10 mouse cellular contexts compared by ENCODE assay signal in the genomic region with DNA sequence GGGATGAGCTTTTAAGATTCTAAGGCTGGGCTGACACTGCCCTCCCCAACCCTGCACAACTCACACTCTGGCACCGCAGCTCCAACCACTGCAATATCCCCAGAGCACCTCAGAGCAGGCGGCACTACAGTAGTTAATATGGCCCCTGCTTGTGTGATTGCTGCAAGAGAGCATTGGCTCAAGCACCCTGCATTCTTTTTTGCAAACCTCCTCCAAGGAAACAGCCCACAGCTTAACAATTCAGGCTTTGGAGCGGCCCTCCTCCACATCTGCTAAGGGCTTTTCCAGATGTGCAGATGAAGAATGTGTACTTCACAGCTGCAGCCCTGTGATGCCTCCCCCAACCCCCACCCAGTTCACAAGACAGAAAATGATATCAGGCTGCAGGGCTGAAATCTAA.
A peak's percentile ranks its signal among the peaks of the same experiment; 100 is the strongest.
DNase-seq lines count a peak whose midpoint lies in the region; ATAC-seq and TF ChIP-seq lines count a peak whose summit lies in the region.
"Had no signal": no experiment of that assay in that cellular context is flagged by ENCODE, and none has a peak within 500 bp of the region (broad histone marks: within the 10 kb centered on the region; RNA-seq: fewer than 3 reads in every experiment).

No protein-coding gene starts in this region.

- 43% methylated on average over 3 of the region's 3 CpGs for WGBS in lung, embryonic 14.5 days
- 29% methylated on average over 3 of the region's 3 CpGs for WGBS in embryonic facial prominence, embryonic 15.5 days
- 71% methylated on average over 3 of the region's 3 CpGs for WGBS in heart, embryonic 13.5 days
- 55% methylated on average over 3 of the region's 3 CpGs for WGBS in neural tube, embryonic 11.5 days

- H3K4me2 ChIP-seq in lung, embryonic 14.5 days, result no peak overlapping the region
- H3K4me2 ChIP-seq in embryonic facial prominence, embryonic 15.5 days (replicated peaks), result no peak overlapping the region
- H3K4me2 ChIP-seq in heart, embryonic 13.5 days, result no peak overlapping the region
- H3K4me2 ChIP-seq in neural tube, embryonic 11.5 days (ENCODE audit: low read depth), result no peak overlapping the region
- H3K4me2 ChIP-seq: midbrain, embryonic 12.5 days had no signal

- H3K4me1 ChIP-seq in lung, embryonic 14.5 days (ENCODE audit: insufficient read depth), result peaks cover 18% of the 10 kb centered on the region
- peaks cover 59% of the 10 kb centered on the region for H3K4me1 ChIP-seq in embryonic facial prominence, embryonic 15.5 days
- peaks cover 41% of the 10 kb centered on the region for H3K4me1 ChIP-seq in heart, embryonic 13.5 days
- peaks cover 12% of the 10 kb centered on the region for H3K4me1 ChIP-seq in neural tube, embryonic 11.5 days (ENCODE audit: control insufficient read depth, insufficient read depth, low read length)

- peak overlapping the region; percentile 49; the same call in 1 of the 2 replicates for H3K27ac ChIP-seq in lung, embryonic 14.5 days (ENCODE audit: low read depth)
- peak overlapping the region; percentile 72 for H3K27ac ChIP-seq in embryonic facial prominence, embryonic 15.5 days (replicated peaks)
- H3K27ac ChIP-seq in heart, embryonic 13.5 days (replicated peaks), result peak overlapping the region; percentile 45; the same call in 1 of the 2 replicates
- H3K27ac ChIP-seq in neural tube, embryonic 11.5 days (ENCODE audit: low read depth, low read length), result peak overlapping the region; percentile 50; the same call in 1 of the 2 replicates
- H3K27ac ChIP-seq: midbrain, embryonic 12.5 days had no signal

- DNase-seq in lung, embryonic 14.5 days, result peak; percentile 53
- no peak for DNase-seq in lung, postnatal 14 days
- peak; percentile 43 for DNase-seq in neural tube, embryonic 11.5 days (ENCODE audit: low spot score)
- no peak for DNase-seq in cerebellum, adult 8-10 months
- DNase-seq in Muller cell, postnatal 12 days (ENCODE audit: inconsistent ontology term), result no peak
- DNase-seq: adrenal gland, postnatal 25 days had no signal

- H3K4me3 ChIP-seq in lung, embryonic 14.5 days (ENCODE audit: low read depth, low read length), result no peak overlapping the region
- H3K4me3 ChIP-seq in embryonic facial prominence, embryonic 15.5 days (replicated peaks), result no peak overlapping the region
- H3K4me3 ChIP-seq in heart, embryonic 13.5 days, result no peak overlapping the region
- H3K4me3 ChIP-seq in neural tube, embryonic 11.5 days (ENCODE audit: low read depth, low read length), result no peak overlapping the region
- H3K4me3 ChIP-seq: midbrain, embryonic 12.5 days had no signal

- peak; percentile 28; the same call in 1 of the 2 replicates for ATAC-seq in lung, embryonic 14.5 days (ENCODE audit: insufficient read depth)
- ATAC-seq in embryonic facial prominence, embryonic 15.5 days (ENCODE audit: insufficient number of reproducible peaks, low FRiP score, low TSS enrichment, low read depth), result peak; percentile 30; the same call in 1 of the 2 replicates
- no peak for ATAC-seq in heart, embryonic 13.5 days (ENCODE audit: extremely low read depth, insufficient number of reproducible peaks, low FRiP score, low TSS enrichment)
- ATAC-seq in neural tube, embryonic 11.5 days (ENCODE audit: insufficient read depth, low FRiP score, low TSS enrichment), result no peak

- no peaks in the 10 kb centered on the region for H3K27me3 ChIP-seq in lung, embryonic 14.5 days (ENCODE audit: insufficient read depth, low read length)
- H3K27me3 ChIP-seq in embryonic facial prominence, embryonic 15.5 days, result no peaks in the 10 kb centered on the region
- H3K27me3 ChIP-seq in heart, embryonic 13.5 days (replicated peaks), result no peaks in the 10 kb centered on the region
- no peaks in the 10 kb centered on the region for H3K27me3 ChIP-seq in neural tube, embryonic 11.5 days (ENCODE audit: control insufficient read depth, insufficient read depth, low read length)

- H3K9me3 ChIP-seq in lung, embryonic 14.5 days (ENCODE audit: low read depth, low read length), result no peaks in the 10 kb centered on the region
- H3K9me3 ChIP-seq in embryonic facial prominence, embryonic 15.5 days (replicated peaks), result no peaks in the 10 kb centered on the region
- no peaks in the 10 kb centered on the region for H3K9me3 ChIP-seq in heart, embryonic 13.5 days
- no peaks in the 10 kb centered on the region for H3K9me3 ChIP-seq in neural tube, embryonic 11.5 days (ENCODE audit: control insufficient read depth, low read length)
- H3K9me3 ChIP-seq: G1E; midbrain, embryonic 12.5 days had no signal

- H3K9ac ChIP-seq in lung, embryonic 14.5 days, result peak overlapping the region; percentile 3; the same call in 1 of the 2 replicates
- no peak overlapping the region for H3K9ac ChIP-seq in embryonic facial prominence, embryonic 15.5 days
- H3K9ac ChIP-seq in heart, embryonic 13.5 days, result no peak overlapping the region
- H3K9ac ChIP-seq in neural tube, embryonic 11.5 days (ENCODE audit: low read length), result no peak overlapping the region
- H3K9ac ChIP-seq: midbrain, embryonic 12.5 days had no signal

- H3K36me3 ChIP-seq in lung, embryonic 14.5 days (ENCODE audit: insufficient read depth), result peaks cover 11% of the 10 kb centered on the region
- H3K36me3 ChIP-seq in embryonic facial prominence, embryonic 15.5 days, result peaks cover 11% of the 10 kb centered on the region
- peaks cover 20% of the 10 kb centered on the region for H3K36me3 ChIP-seq in heart, embryonic 13.5 days
- no peaks in the 10 kb centered on the region for H3K36me3 ChIP-seq in neural tube, embryonic 11.5 days (ENCODE audit: control insufficient read depth, insufficient read depth, low read length)
- H3K36me3 ChIP-seq: G1E; midbrain, embryonic 12.5 days had no signal

- no peak for TF ChIP-seq CTCF in lung, embryonic 14.5 days (IDR thresholded peaks at IDR 0.05; ENCODE audit: low read depth)

Comparison
In these comparisons a context has a peak if more than half of its experiments do, and no peak if none do; other contexts are left out.
1. DNase-seq: peak in lung, embryonic 14.5 days (single experiment) and neural tube, embryonic 11.5 days (single experiment); none in lung, postnatal 14 days (single experiment), cerebellum, adult 8-10 months (single experiment) and Muller cell, postnatal 12 days (single experiment).
2. ATAC-seq: peak in lung, embryonic 14.5 days (single experiment) and embryonic facial prominence, embryonic 15.5 days (single experiment); none in heart, embryonic 13.5 days (single experiment) and neural tube, embryonic 11.5 days (single experiment).
3. Peak in every context shown above with its lines, with median percentiles within 50 percentile points of each other: H3K27ac ChIP-seq.